ENCODE assay signal across 8 mouse cellular contexts in genomic region chr16:21392517-21393112, GRCm38 (mm10). TPM values are rescaled to one million over a fixed set of nuclear protein-coding genes. Genes with fewer than 3 reads are reported as not detected.
A peak's percentile ranks its signal among the peaks of the same experiment; 100 is the strongest.
DNase-seq lines count a peak whose midpoint lies in the region; ATAC-seq and TF ChIP-seq lines count a peak whose summit lies in the region.

No protein-coding gene starts in this region.

- no peaks in the 10 kb centered on the region for H3K27me3 ChIP-seq in embryonic facial prominence, embryonic 15.5 days
- no peaks in the 10 kb centered on the region for H3K27me3 ChIP-seq in heart, embryonic 10.5 days (ENCODE audit: insufficient read depth, poor library complexity, severe bottlenecking)
- H3K27me3 ChIP-seq in kidney, embryonic 15.5 days, result peaks cover 11% of the 10 kb centered on the region; the same call in 1 of the 2 replicates
- no peaks in the 10 kb centered on the region for H3K27me3 ChIP-seq in limb, embryonic 15.5 days
- no peaks in the 10 kb centered on the region for H3K27me3 ChIP-seq in stomach, embryonic 14.5 days (ENCODE audit: control insufficient read depth, insufficient read depth, low read length)

- peak; percentile 80 for ATAC-seq in embryonic facial prominence, embryonic 15.5 days (ENCODE audit: insufficient number of reproducible peaks, low FRiP score, low TSS enrichment, low read depth)
- peak; percentile 87 for ATAC-seq in kidney, embryonic 15.5 days (replicated peaks; ENCODE audit: low FRiP score)
- peak; percentile 72 for ATAC-seq in limb, embryonic 15.5 days (ENCODE audit: insufficient number of reproducible peaks, low FRiP score, low TSS enrichment, low read depth)
- peak; percentile 74; the same call in 1 of the 2 replicates for ATAC-seq in stomach, embryonic 14.5 days (ENCODE audit: insufficient number of reproducible peaks, insufficient read depth, low FRiP score, low read depth)

- H3K9ac ChIP-seq in embryonic facial prominence, embryonic 15.5 days, result no peak overlapping the region
- H3K9ac ChIP-seq in kidney, embryonic 15.5 days, result no peak overlapping the region
- H3K9ac ChIP-seq in limb, embryonic 15.5 days, result no peak overlapping the region
- no peak overlapping the region for H3K9ac ChIP-seq in stomach, embryonic 14.5 days (replicated peaks; ENCODE audit: low read depth, low read length)

- H3K9me3 ChIP-seq in embryonic facial prominence, embryonic 15.5 days (replicated peaks), result no peaks in the 10 kb centered on the region
- no peaks in the 10 kb centered on the region for H3K9me3 ChIP-seq in heart, embryonic 10.5 days
- H3K9me3 ChIP-seq in kidney, embryonic 15.5 days (replicated peaks), result no peaks in the 10 kb centered on the region
- no peaks in the 10 kb centered on the region for H3K9me3 ChIP-seq in limb, embryonic 15.5 days
- H3K9me3 ChIP-seq in stomach, embryonic 14.5 days (ENCODE audit: control insufficient read depth, low read depth, low read length), result no peaks in the 10 kb centered on the region

- no peak overlapping the region for H3K4me3 ChIP-seq in bone marrow, adult 2 months (replicated peaks; ENCODE audit: control insufficient read depth, low read depth, low read length)
- no peak overlapping the region for H3K4me3 ChIP-seq in embryonic facial prominence, embryonic 15.5 days (replicated peaks)
- H3K4me3 ChIP-seq in heart, embryonic 10.5 days, result no peak overlapping the region
- H3K4me3 ChIP-seq in kidney, embryonic 15.5 days (replicated peaks), result no peak overlapping the region
- no peak overlapping the region for H3K4me3 ChIP-seq in limb, embryonic 15.5 days
- no peak overlapping the region for H3K4me3 ChIP-seq in stomach, embryonic 14.5 days (ENCODE audit: low read depth, low read length)

- H3K36me3 ChIP-seq in embryonic facial prominence, embryonic 15.5 days, result no peaks in the 10 kb centered on the region
- no peaks in the 10 kb centered on the region for H3K36me3 ChIP-seq in heart, embryonic 10.5 days
- H3K36me3 ChIP-seq in kidney, embryonic 15.5 days, result no peaks in the 10 kb centered on the region
- H3K36me3 ChIP-seq in limb, embryonic 15.5 days, result no peaks in the 10 kb centered on the region
- no peaks in the 10 kb centered on the region for H3K36me3 ChIP-seq in stomach, embryonic 14.5 days (ENCODE audit: control insufficient read depth, insufficient read depth, low read length)

- no peak overlapping the region for H3K27ac ChIP-seq in bone marrow, adult 2 months (ENCODE audit: control insufficient read depth, insufficient read depth, low read depth, low read length, poor library complexity)
- peak overlapping the region; percentile 85 for H3K27ac ChIP-seq in embryonic facial prominence, embryonic 15.5 days (replicated peaks)
- H3K27ac ChIP-seq in heart, embryonic 10.5 days, result peak overlapping the region; percentile 69; the same call in 1 of the 2 replicates
- H3K27ac ChIP-seq in kidney, embryonic 15.5 days, result no peak overlapping the region
- peak overlapping the region; percentile 54; the same call in 1 of the 2 replicates for H3K27ac ChIP-seq in limb, embryonic 15.5 days
- H3K27ac ChIP-seq in stomach, embryonic 14.5 days (ENCODE audit: low read length), result peak overlapping the region; percentile 53; the same call in 1 of the 2 replicates

- 57% methylated on average over 9 of the region's 9 CpGs for WGBS in bone marrow, adult 2 months
- 36% methylated on average over 9 of the region's 9 CpGs for WGBS in embryonic facial prominence, embryonic 15.5 days
- WGBS in heart, embryonic 10.5 days, result 51% methylated on average over 9 of the region's 9 CpGs
- WGBS in kidney, embryonic 15.5 days, result 59% methylated on average over 9 of the region's 9 CpGs
- WGBS in limb, embryonic 15.5 days, result 50% methylated on average over 9 of the region's 9 CpGs
- WGBS in stomach, embryonic 14.5 days, result 49% methylated on average over 9 of the region's 9 CpGs

- TF ChIP-seq CTCF in bone marrow, adult 2 months (IDR thresholded peaks at IDR 0.05; ENCODE audit: control insufficient read depth, insufficient read depth, low read length), result peak; percentile 84

- TF ChIP-seq POLR2A in bone marrow, adult 2 months (IDR thresholded peaks at IDR 0.05; ENCODE audit: borderline replicate concordance, control insufficient read depth, low read depth, low read length), result no peak

- DNase-seq in B cell, adult 2 months, result peak; percentile 86
- peak; percentile 93 for DNase-seq in heart, embryonic 10.5 days (ENCODE audit: low spot score)
- DNase-seq in naive thymus-derived CD4-positive, alpha-beta T cell, adult 2 months (ENCODE audit: low read depth), result peak; percentile 76

- H3K4me1 ChIP-seq in bone marrow, adult 2 months (ENCODE audit: control insufficient read depth, insufficient read depth, low read length), result no peaks in the 10 kb centered on the region
- peaks cover 55% of the 10 kb centered on the region for H3K4me1 ChIP-seq in embryonic facial prominence, embryonic 15.5 days
- H3K4me1 ChIP-seq in heart, embryonic 10.5 days, result peaks cover 66% of the 10 kb centered on the region
- peaks cover 21% of the 10 kb centered on the region for H3K4me1 ChIP-seq in kidney, embryonic 15.5 days
- H3K4me1 ChIP-seq in limb, embryonic 15.5 days, result peaks cover 26% of the 10 kb centered on the region
- peaks cover 11% of the 10 kb centered on the region; the same call in 1 of the 2 replicates for H3K4me1 ChIP-seq in stomach, embryonic 14.5 days (ENCODE audit: control insufficient read depth, insufficient read depth, low read length)

- H3K4me2 ChIP-seq in embryonic facial prominence, embryonic 15.5 days (replicated peaks), result no peak overlapping the region
- no peak overlapping the region for H3K4me2 ChIP-seq in kidney, embryonic 15.5 days
- no peak overlapping the region for H3K4me2 ChIP-seq in limb, embryonic 15.5 days
- H3K4me2 ChIP-seq in stomach, embryonic 14.5 days (replicated peaks; ENCODE audit: low read depth, low read length), result no peak overlapping the region

RNA-seq across cellular contexts. Expression of gene Vps8, which starts 30.3 kb away (rescaled TPM):
- polyA plus RNA-seq in bone marrow, adult 2 months (2011; ENCODE audit: insufficient read depth, insufficient read length, low replicate concordance, missing spikeins), result 3.7 and 14.1 TPM in 2 replicates
- 15.7 and 16.9 TPM in 2 replicates for polyA plus RNA-seq in embryonic facial prominence, embryonic 15.5 days (2015; fragmentation: Nextera tagmentation; extraction: Ambion mirVana)
- polyA plus RNA-seq in heart, embryonic 10.5 days (2016; fragmentation: Nextera tagmentation; extraction: Ambion mirVana), result 20.6 and 31.5 TPM in 2 replicates
- polyA plus RNA-seq in kidney, embryonic 15.5 days (2015; fragmentation: Nextera tagmentation; extraction: Ambion mirVana), result 14.1 and 15.5 TPM in 2 replicates
- 14.5 and 16.5 TPM in 2 replicates for polyA plus RNA-seq in limb, embryonic 15.5 days (2015; fragmentation: Nextera tagmentation; extraction: Ambion mirVana)
- 20.4 and 24.9 TPM in 2 replicates for polyA plus RNA-seq in stomach, embryonic 14.5 days (2014; fragmentation: Nextera tagmentation; extraction: Ambion mirVana)

Comparison
In these comparisons a context has a peak if more than half of its experiments do, and no peak if none do; other contexts are left out.
1. H3K27ac ChIP-seq: peak in embryonic facial prominence, embryonic 15.5 days (single experiment), heart, embryonic 10.5 days (single experiment), limb, embryonic 15.5 days (single experiment) and stomach, embryonic 14.5 days (single experiment); none in bone marrow, adult 2 months (single experiment) and kidney, embryonic 15.5 days (single experiment).
2. Peak in every context shown above with its lines, with median percentiles within 50 percentile points of each other: DNase-seq and ATAC-seq.